Mouse (Mus musculus): ENCODE data around the gene Olfr175-ps1. TPM values are rescaled to one million over a fixed set of nuclear protein-coding genes. Genes with fewer than 3 reads are reported as not detected.

Gene Olfr175-ps1
- not detected in 2 replicates for polyA plus RNA-seq (2016; fragmentation: Nextera tagmentation; extraction: Ambion mirVana)

DNA sequence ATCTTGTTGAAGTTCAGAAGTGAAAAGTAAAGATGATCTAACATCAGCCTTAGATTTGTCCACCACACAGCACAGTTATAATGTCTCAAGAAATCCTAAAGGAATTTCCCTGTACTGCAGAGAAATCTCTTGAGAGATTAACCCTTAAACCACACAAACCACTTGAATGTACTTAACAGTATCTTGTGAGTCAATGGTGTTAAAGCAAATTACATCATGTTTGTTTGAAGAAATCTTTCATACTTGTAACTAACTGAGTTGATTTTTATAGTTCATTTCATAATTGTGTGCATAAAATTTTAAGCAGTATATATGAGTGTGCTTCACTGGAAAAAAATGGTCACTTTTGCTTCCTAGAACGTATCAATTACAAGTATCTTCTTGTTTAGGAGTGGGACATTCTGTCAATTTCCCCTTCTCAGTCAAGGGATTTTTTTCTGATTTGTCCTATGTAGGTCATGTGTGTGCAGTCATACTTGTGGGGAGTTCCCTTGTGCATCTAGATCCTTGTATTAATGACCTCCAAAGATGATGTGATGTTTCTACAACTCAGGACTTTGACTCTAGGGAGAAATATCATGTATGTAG lies at the start of gene Olfr175-ps1:
Olfr175-ps1 (minus strand) TSS at position 51 of the 588 bp plus-strand sequence.
- Histone ChIP-seq H3K4me1 (replicated peaks) (no peaks in the 10 kb centered on the region), H3K4me2 (no peak within 1 kb of the TSS), H3K27me3 (no peaks in the 10 kb centered on the region), H3K36me3 (no peaks in the 10 kb centered on the region), H3K9me3 (0 out of 2 replicates have a peak, but pooled peaks cover under 1% of the 10 kb centered on the region), H3K27ac (no peak within 1 kb of the TSS), H3K4me3 (replicated peaks) (no peak within 1 kb of the TSS), H3K9ac (replicated peaks) (no peak within 1 kb of the TSS)
- 90% methylated on average over 1 of the region's 1 CpGs for WGBS
- ATAC-seq (ENCODE audit: insufficient number of reproducible peaks, insufficient read depth, low FRiP score, low TSS enrichment, low read depth) = no peak

DNA sequence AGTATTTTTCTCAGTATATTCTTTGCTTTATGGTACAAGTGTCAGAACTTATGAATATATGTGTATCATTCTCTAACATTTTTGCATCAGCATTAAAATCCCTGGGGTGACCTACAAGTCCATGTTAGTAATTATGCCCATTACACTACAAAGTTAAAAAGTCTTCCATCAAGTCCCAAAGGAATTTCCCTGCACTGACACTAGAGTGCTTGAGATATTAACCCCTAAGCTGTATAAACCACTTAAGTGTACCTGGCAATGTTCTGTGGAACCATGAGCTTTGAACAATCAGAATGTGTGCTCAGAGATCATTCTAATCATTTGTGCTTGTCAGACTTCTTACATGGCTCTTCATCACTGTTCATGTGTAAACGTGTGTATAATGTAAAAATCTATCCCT lies 48.1 kb upstream of the Olfr175-ps1 start, which contains the start of gene Olfr177:
Olfr177 (minus strand) TSS at position 101 of the 400 bp plus-strand sequence.
- no peak within 1 kb of the TSS for H3K4me2 ChIP-seq
- no peak within 1 kb of the TSS for H3K4me3 ChIP-seq (replicated peaks)
- H3K9me3 ChIP-seq = no peaks in the 10 kb centered on the region
- no peak within 1 kb of the TSS for H3K27ac ChIP-seq
- H3K9ac ChIP-seq (replicated peaks) = no peak within 1 kb of the TSS
- H3K4me1 ChIP-seq (replicated peaks) = no peaks in the 10 kb centered on the region
- ATAC-seq (ENCODE audit: insufficient number of reproducible peaks, insufficient read depth, low FRiP score, low TSS enrichment, low read depth) = no peak
- no peaks in the 10 kb centered on the region for H3K27me3 ChIP-seq
- H3K36me3 ChIP-seq = no peaks in the 10 kb centered on the region
- WGBS = 56% methylated on average over 1 of the region's 1 CpGs

GRCm38 (mm10) chr16:58861479-58861878 lies 34.9 kb upstream of the Olfr175-ps1 start:
- no peak overlapping the region for H3K27ac ChIP-seq
- 84% methylated on average over 1 of the region's 1 CpGs for WGBS
- no peak overlapping the region for H3K9ac ChIP-seq (replicated peaks)
- no peak overlapping the region for H3K4me3 ChIP-seq (replicated peaks)
- H3K4me2 ChIP-seq = no peak overlapping the region
- no peaks in the 10 kb centered on the region for H3K9me3 ChIP-seq
- H3K36me3 ChIP-seq = no peaks in the 10 kb centered on the region
- no peaks in the 10 kb centered on the region for H3K4me1 ChIP-seq (replicated peaks)
- no peaks in the 10 kb centered on the region for H3K27me3 ChIP-seq
- no peak for ATAC-seq (ENCODE audit: insufficient number of reproducible peaks, insufficient read depth, low FRiP score, low TSS enrichment, low read depth)

GRCm38 (mm10) chr16:58860032-58860737 lies 33.6 kb upstream of the Olfr175-ps1 start:
- 90% methylated on average over 2 of the region's 2 CpGs for WGBS
- no peaks in the 10 kb centered on the region for H3K4me1 ChIP-seq (replicated peaks)
- no peaks in the 10 kb centered on the region for H3K27me3 ChIP-seq
- H3K4me2 ChIP-seq = no peak overlapping the region
- H3K9ac ChIP-seq (replicated peaks) = no peak overlapping the region
- no peak overlapping the region for H3K27ac ChIP-seq
- no peaks in the 10 kb centered on the region for H3K36me3 ChIP-seq
- H3K4me3 ChIP-seq (replicated peaks) = no peak overlapping the region
- ATAC-seq (ENCODE audit: insufficient number of reproducible peaks, insufficient read depth, low FRiP score, low TSS enrichment, low read depth) = no peak
- H3K9me3 ChIP-seq = no peaks in the 10 kb centered on the region

DNA sequence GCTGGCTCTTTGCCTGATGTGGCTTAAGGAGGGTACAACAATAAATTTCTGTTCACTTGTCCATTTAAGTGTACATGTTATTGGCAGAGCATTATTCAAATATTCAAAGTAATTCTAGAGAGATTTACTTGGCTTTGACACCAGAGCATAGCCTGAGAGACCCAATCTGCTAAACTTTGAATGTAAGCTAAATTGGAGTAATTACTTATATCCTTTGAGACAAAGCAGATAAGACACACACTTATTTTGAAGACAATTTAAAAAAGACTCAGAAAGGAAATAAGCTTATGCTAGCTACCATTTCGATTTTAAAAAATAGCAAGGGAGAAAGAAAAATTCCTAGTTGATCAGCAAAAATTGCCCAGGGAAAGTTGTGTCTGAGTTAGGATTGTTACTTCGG lies 26.4 kb downstream of the Olfr175-ps1 start, which contains the start of gene Olfr173:
Olfr173 (minus strand) TSS at position 101 of the 400 bp plus-strand sequence.
- no peak within 1 kb of the TSS for H3K27ac ChIP-seq
- 78% methylated on average over 2 of the region's 2 CpGs for WGBS
- H3K27me3 ChIP-seq = no peaks in the 10 kb centered on the region
- H3K4me3 ChIP-seq (replicated peaks) = no peak within 1 kb of the TSS
- no peaks in the 10 kb centered on the region for H3K36me3 ChIP-seq
- H3K9ac ChIP-seq (replicated peaks) = no peak within 1 kb of the TSS
- no peak within 1 kb of the TSS for H3K4me2 ChIP-seq
- H3K9me3 ChIP-seq = no peaks in the 10 kb centered on the region
- no peaks in the 10 kb centered on the region for H3K4me1 ChIP-seq (replicated peaks)
- ATAC-seq (ENCODE audit: insufficient number of reproducible peaks, insufficient read depth, low FRiP score, low TSS enrichment, low read depth) = no peak

Other genes with a start within 250 kb of the Olfr175-ps1 start
- not detected in 2 replicates for gene Gm813, start 209.8 kb downstream of the Olfr175-ps1 start, polyA plus RNA-seq (2016; fragmentation: Nextera tagmentation; extraction: Ambion mirVana)
- not detected in 2 replicates for gene E330017A01Rik, start 188.0 kb downstream of the Olfr175-ps1 start, polyA plus RNA-seq (2016; fragmentation: Nextera tagmentation; extraction: Ambion mirVana)
- 23.0 and 23.4 TPM in 2 replicates for gene Cpox, start 156.5 kb downstream of the Olfr175-ps1 start, polyA plus RNA-seq (2016; fragmentation: Nextera tagmentation; extraction: Ambion mirVana)
- gene Gpr15, start 107.7 kb downstream of the Olfr175-ps1 start, polyA plus RNA-seq (2016; fragmentation: Nextera tagmentation; extraction: Ambion mirVana) = not detected in 2 replicates
- 105 and 119 TPM in 2 replicates for gene Cldnd1, start 98.9 kb downstream of the Olfr175-ps1 start, polyA plus RNA-seq (2016; fragmentation: Nextera tagmentation; extraction: Ambion mirVana)
- gene Olfr172, start 63.6 kb downstream of the Olfr175-ps1 start, polyA plus RNA-seq (2016; fragmentation: Nextera tagmentation; extraction: Ambion mirVana) = not detected in 2 replicates
- not detected in 2 replicates for gene Olfr173, start 26.5 kb downstream of the Olfr175-ps1 start, polyA plus RNA-seq (2016; fragmentation: Nextera tagmentation; extraction: Ambion mirVana)
- not detected in 2 replicates for gene Olfr177, start 48.0 kb upstream of the Olfr175-ps1 start, polyA plus RNA-seq (2016; fragmentation: Nextera tagmentation; extraction: Ambion mirVana)
- not detected in 2 replicates for gene Olfr178, start 65.3 kb upstream of the Olfr175-ps1 start, polyA plus RNA-seq (2016; fragmentation: Nextera tagmentation; extraction: Ambion mirVana)
- not detected in 2 replicates for gene Olfr181, start 102.0 kb upstream of the Olfr175-ps1 start, polyA plus RNA-seq (2016; fragmentation: Nextera tagmentation; extraction: Ambion mirVana)
- not detected in 2 replicates for gene Olfr180, start 102.6 kb upstream of the Olfr175-ps1 start, polyA plus RNA-seq (2016; fragmentation: Nextera tagmentation; extraction: Ambion mirVana)
- gene Olfr183, start 168.6 kb upstream of the Olfr175-ps1 start, polyA plus RNA-seq (2016; fragmentation: Nextera tagmentation; extraction: Ambion mirVana) = not detected in 2 replicates
- not detected in 2 replicates for gene Olfr186, start 203.5 kb upstream of the Olfr175-ps1 start, polyA plus RNA-seq (2016; fragmentation: Nextera tagmentation; extraction: Ambion mirVana)
- not detected in 2 replicates for gene Olfr187, start 213.0 kb upstream of the Olfr175-ps1 start, polyA plus RNA-seq (2016; fragmentation: Nextera tagmentation; extraction: Ambion mirVana)

Data from limb, embryonic 12.5 days (tissue).